Mouse (Mus musculus): ENCODE data around the gene Prps1l1. TPM values are rescaled to one million over a fixed set of nuclear protein-coding genes. Genes with fewer than 3 reads are reported as not detected.

Gene Prps1l1
- total RNA-seq, 2 experiments from 2014 or later: 1.3 TPM; not detected in 1

GRCm38 (mm10) chr12:35021285-35021684 is 36.7 kb downstream of the Prps1l1 start:
- no peak for ATAC-seq (replicated peaks; ENCODE audit: low FRiP score, poor library complexity, severe bottlenecking)

- no peak for ATAC-seq (replicated peaks; ENCODE audit: low FRiP score, poor library complexity, severe bottlenecking)
Measured at GRCm38 (mm10) chr12:35022066-35022465, 37.5 kb downstream of the Prps1l1 start.

GRCm38 (mm10) chr12:35025916-35026432 is 41.4 kb downstream of the Prps1l1 start:
- ATAC-seq (replicated peaks; ENCODE audit: low FRiP score, poor library complexity, severe bottlenecking): no peak

GRCm38 (mm10) chr12:35027533-35027932 is 43.0 kb downstream of the Prps1l1 start:
- ATAC-seq (replicated peaks; ENCODE audit: low FRiP score, poor library complexity, severe bottlenecking): no peak

Other genes starting within 250 kb of the Prps1l1 start
- 0.63 and 1.7 TPM in 2 replicates for gene Hdac9, start 67.7 kb upstream of the Prps1l1 start, total RNA-seq (2015; ENCODE audit: low replicate concordance)
- gene Hdac9, start 67.7 kb upstream of the Prps1l1 start, total RNA-seq (2017; ENCODE audit: low replicate concordance): 0.94 and 3.5 TPM in 2 replicates
- 9.4 and 18.6 TPM in 2 replicates for gene Snx13, start 62.4 kb downstream of the Prps1l1 start, total RNA-seq (2015; ENCODE audit: low replicate concordance)
- gene Snx13, start 62.4 kb downstream of the Prps1l1 start, total RNA-seq (2017; ENCODE audit: low replicate concordance): 15.5 and 17.1 TPM in 2 replicates

All from erythroblast, adult 5-6 weeks (primary cell).